Mouse (Mus musculus) urinary bladder, postnatal 4 days (tissue): Measurements from ENCODE around the gene Gkn2.

Experiments
- DNase-seq, 2 experiments: peaks; one replicate each; pipeline ENCODE4 v3.0.0; 2021 to 2022; ENCODE audit warnings: low spot score in 2 of 2

The Gkn2 gene

GRCm38 (mm10) chr6:87399886-87400566 is 26.9 kb downstream of the Gkn2 start:
- DNase-seq: no peak

DNA sequence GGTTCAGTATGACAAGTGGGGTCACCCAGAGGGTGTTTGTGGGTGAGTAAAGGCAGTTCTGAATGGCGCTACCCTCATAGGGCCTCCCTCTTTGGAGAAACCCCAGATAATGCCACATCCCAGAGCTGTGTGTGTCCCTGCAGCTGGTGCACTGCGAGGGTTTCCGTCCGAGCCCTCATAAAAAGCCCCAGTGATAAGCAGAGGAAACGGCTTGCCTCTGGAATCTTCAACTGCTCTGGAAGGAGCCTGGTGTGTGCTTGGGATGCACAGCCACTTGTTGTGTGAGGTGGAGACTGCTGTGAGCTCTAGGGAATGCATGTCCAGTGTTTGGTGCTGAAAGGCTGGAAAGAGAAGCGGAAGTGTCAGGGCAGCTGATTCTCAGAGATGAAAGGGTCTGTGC is 28.3 kb downstream of the Gkn2 start:
- no peak for DNase-seq

DNA sequence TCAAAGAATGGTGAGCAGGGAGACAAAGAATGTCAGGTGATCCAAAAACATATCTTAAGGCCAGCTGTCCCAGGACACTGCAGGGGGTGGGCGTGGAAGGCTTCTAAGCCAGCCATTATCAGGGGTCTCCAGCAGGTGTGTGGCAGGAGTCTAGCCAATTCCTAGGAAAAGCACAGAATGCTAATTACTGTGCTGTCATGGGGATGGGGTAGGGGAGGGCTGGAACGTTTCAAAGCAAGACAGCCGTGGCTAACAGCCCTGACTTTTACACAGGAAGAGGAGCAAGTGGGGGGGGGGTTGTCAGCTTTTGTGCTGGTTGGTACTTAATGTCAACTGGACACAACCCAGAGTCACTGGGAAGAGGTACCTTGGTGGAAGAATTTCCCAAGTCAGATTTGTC is 38.9 kb downstream of the Gkn2 start:
- DNase-seq: no peak

DNA sequence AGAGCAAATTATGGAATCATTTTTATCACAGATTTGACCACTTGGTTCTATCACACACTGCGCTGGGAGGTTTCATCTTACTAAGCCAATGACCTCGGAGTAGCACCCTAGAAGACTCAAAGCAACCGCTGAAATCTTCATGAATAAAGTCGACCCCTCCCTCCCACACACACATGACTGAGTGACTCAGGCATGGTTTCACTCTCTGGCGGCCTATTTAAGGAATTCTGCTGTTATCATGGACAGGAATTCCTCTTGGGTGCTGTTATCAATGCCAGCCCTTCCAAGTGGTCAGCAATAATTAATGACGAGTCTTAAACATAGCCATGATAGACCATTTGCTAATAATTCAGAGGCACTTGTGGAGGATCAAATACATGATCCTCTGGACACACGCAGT is 49.1 kb downstream of the Gkn2 start:
- no peak for DNase-seq

- no peak for DNase-seq
These were observed 51.1 kb downstream of the Gkn2 start for GRCm38 (mm10) chr6:87424037-87424816.

DNA sequence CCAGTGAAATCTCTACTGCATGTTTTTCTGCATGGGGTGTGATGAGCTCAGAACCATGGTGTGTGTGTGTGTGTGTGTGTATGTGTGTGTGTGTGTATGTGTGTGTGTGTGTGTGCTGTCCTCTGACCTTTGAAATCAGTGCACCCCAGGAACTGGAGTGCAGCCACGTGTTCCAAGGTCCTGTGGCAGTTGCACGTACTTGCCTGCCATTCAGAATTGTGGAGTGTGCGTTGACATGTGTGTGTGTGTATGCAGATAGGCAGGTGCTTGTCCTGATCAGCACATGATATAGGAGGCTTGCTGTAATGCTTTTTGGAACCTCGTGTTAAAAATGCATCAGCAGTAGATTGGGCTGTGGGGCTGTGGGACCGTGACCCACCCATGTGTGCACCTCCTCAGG is 53.8 kb downstream of the Gkn2 start:
- DNase-seq: no peak

- DNase-seq: no peak
These were observed 54.5 kb downstream of the Gkn2 start for GRCm38 (mm10) chr6:87427616-87428015.

DNA sequence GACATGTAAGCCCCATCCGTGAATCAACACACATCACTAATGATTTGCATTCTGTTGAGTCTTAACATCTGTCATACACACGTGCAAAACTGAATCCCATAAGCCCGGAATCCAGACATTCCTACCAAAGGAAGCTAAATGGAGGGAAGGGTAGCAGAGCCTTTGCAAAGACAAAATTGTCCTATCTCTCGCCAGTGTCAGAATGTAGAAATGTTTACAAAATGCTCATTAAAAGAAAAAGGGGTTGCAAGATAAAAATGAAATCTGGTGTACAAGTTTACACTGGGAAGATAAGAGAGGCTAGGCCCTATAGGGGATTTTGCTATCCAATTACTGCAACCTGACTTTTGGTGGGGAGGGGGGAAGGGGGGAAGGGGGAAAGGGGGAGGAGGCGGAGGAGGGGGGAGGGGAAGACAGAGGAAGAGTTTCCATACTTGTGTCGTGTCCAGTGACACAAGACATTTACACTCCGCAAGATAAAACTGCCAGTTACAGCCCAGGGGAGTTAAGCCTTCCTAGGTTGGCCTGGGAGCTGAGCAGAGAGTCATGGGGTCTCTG is 55.4 kb downstream of the Gkn2 start, which contains the start of gene Bmp10:
Gene Bmp10 (plus strand): TSS at position 508 of the 558 bp plus-strand sequence.
- DNase-seq: no peak
